Mouse (Mus musculus) gastrocnemius, postnatal 14 days (tissue): Measurements from ENCODE around the gene Gm20388. TPM values are rescaled to one million over a fixed set of nuclear protein-coding genes. Genes with fewer than 3 reads are reported as not detected.
"Not testable (repeated sequence)": the region's sequence is repeated elsewhere in the genome, so short reads cannot be mapped to it uniquely, and the experiment has no call there.

Source experiments
- DNase-seq: peaks from one replicate; pipeline ENCODE4 v3.0.0; 2021; ENCODE audit warnings: mixed read lengths
- intact Hi-C: fragments of 180-260 bp; cut with DNase I; formaldehyde crosslinking; loops from one replicate; pipeline ENCODE4 v1.15.1; 2025; ENCODE audit warnings: low total_unique reads
- total RNA-seq, 2 experiments: library from RNA; stranded (reverse); gene quantifications; 2 replicates each; pipeline ENCODE4 v1.2.3; 2021

The Gm20388 gene
- total RNA-seq, 2 experiments from 2014 or later = 5.6 to 6.0 TPM

- DNase-seq = no peak
- intact Hi-C loops = no loop called here
Observed at GRCm38 (mm10) chr8:120709176-120709575, 798.5 kb downstream of the Gm20388 start.

- intact Hi-C loops = no loop called here
- DNase-seq = no peak
Observed at GRCm38 (mm10) chr8:120715200-120715599, 804.6 kb downstream of the Gm20388 start.

- intact Hi-C loops = no loop called here
Observed at GRCm38 (mm10) chr8:120715996-120716680, 805.5 kb downstream of the Gm20388 start.

GRCm38 (mm10) chr8:120719586-120720236 is 809.1 kb downstream of the Gm20388 start:
- no peak for DNase-seq
- intact Hi-C loops = no loop called here

More at GRCm38 (mm10) chr8:120715996-120716680, 805.5 kb downstream of the Gm20388 start:
- DNase-seq = no peak

- intact Hi-C loops = no loop called here
- DNase-seq = no peak
Observed at GRCm38 (mm10) chr8:120723025-120723424, 812.4 kb downstream of the Gm20388 start.

GRCm38 (mm10) chr8:120724096-120724495 is 813.5 kb downstream of the Gm20388 start:
- intact Hi-C loops, DNase-seq: not testable (repeated sequence)

- DNase-seq = no peak
- intact Hi-C loops = no loop called here
Observed at GRCm38 (mm10) chr8:120724816-120725575, 814.4 kb downstream of the Gm20388 start.

GRCm38 (mm10) chr8:120725576-120725950 is 814.9 kb downstream of the Gm20388 start:
- DNase-seq = no peak
- intact Hi-C loops = no loop called here

- DNase-seq = no peak
- intact Hi-C loops = no loop called here
Observed at GRCm38 (mm10) chr8:120726051-120726450, 815.4 kb downstream of the Gm20388 start.

GRCm38 (mm10) chr8:120728488-120729160 is 818.0 kb downstream of the Gm20388 start:
- DNase-seq = no peak
- intact Hi-C loops = no loop called here

- intact Hi-C loops = no loop called here
- DNase-seq = no peak
Observed at GRCm38 (mm10) chr8:120731582-120731981, 820.9 kb downstream of the Gm20388 start.

- no peak for DNase-seq
- intact Hi-C loops = no loop called here
Observed at GRCm38 (mm10) chr8:120732068-120732467, 821.4 kb downstream of the Gm20388 start.

- DNase-seq = peak; percentile 89
- intact Hi-C loops = loop anchor here (2.0 kb wide), 1 partner anchor 51 kb away; no protein-coding TSS in a partner anchor
Observed at GRCm38 (mm10) chr8:120735770-120736481, 825.3 kb downstream of the Gm20388 start, which contains the start of gene Irf8. Gene Irf8 (plus strand): TSS chr8:120736358.

- intact Hi-C loops = no loop called here
- DNase-seq = peak; percentile 40
Observed at GRCm38 (mm10) chr8:120736486-120736885, 825.8 kb downstream of the Gm20388 start.

- intact Hi-C loops = no loop called here
- no peak for DNase-seq
Observed at GRCm38 (mm10) chr8:120737166-120737565, 826.5 kb downstream of the Gm20388 start.

- DNase-seq = peak; percentile 40
Observed at GRCm38 (mm10) chr8:120738771-120739170, 828.1 kb downstream of the Gm20388 start.

GRCm38 (mm10) chr8:120739526-120739925 is 828.9 kb downstream of the Gm20388 start:
- intact Hi-C loops = no loop called here
- no peak for DNase-seq

More at GRCm38 (mm10) chr8:120738771-120739170, 828.1 kb downstream of the Gm20388 start:
- intact Hi-C loops = no loop called here

GRCm38 (mm10) chr8:120740579-120740978 is 829.9 kb downstream of the Gm20388 start:
- DNase-seq = no peak
- intact Hi-C loops = no loop called here

- intact Hi-C loops = no loop called here
- no peak for DNase-seq
Observed at GRCm38 (mm10) chr8:120741001-120741400, 830.4 kb downstream of the Gm20388 start.
